Mouse (Mus musculus) left cerebral cortex, postnatal 14 days (tissue): ENCODE results near the gene Ccdc77. TPM values are rescaled to one million over a fixed set of nuclear protein-coding genes. Genes with fewer than 3 reads are reported as not detected.

ENCODE experiments used
- DNase-seq, 2 experiments: peaks; one replicate each; pipeline ENCODE4 v3.0.0; 2021 to 2022; ENCODE audit warnings: low spot score in 2 of 2, mixed read lengths in 1 of 2
- intact Hi-C: fragments of 180-260 bp; cut with DNase I; formaldehyde crosslinking; loops from one replicate; pipeline ENCODE4 v1.15.1; 2025
- long read RNA-seq, 2 experiments: library from polyadenylated mRNA; stranded (forward); transcript quantifications; one replicate each; pipeline ENCODE4 v2.0.0; 2021
- total RNA-seq, 2 experiments: library from RNA; stranded (reverse); gene quantifications; 2 replicates each; pipeline ENCODE4 v1.2.3; 2021

Ccdc77 gene
- 1 to 10 TPM; 5.9 to 7.8 TPM for total RNA-seq
- long read RNA-seq, experiment 1, partial matches to known transcripts = 0 of 3 reads
- long read RNA-seq, experiment 1, other reads (novel, unspliced or antisense) = 3 of 3 reads
- long read RNA-seq, experiment 2, partial matches to known transcripts = 0 of 4 reads
- long read RNA-seq, experiment 2, other reads (novel, unspliced or antisense) = 4 of 4 reads

- intact Hi-C loops = no loop called here
- peak; percentile 93 to 96 for DNase-seq
Observed at GRCm38 (mm10) chr6:120363688-120364522, at the start of gene Ccdc77, which contains the start of gene Kdm5a. TSS of gene Ccdc77 (minus strand) at chr6:120364374. TSS of gene Kdm5a (plus strand) at chr6:120364124.

GRCm38 (mm10) chr6:120403936-120404335 lies 39.8 kb upstream of the Ccdc77 start:
- DNase-seq = no peak
- intact Hi-C loops = no loop called here

- no peak for DNase-seq
- intact Hi-C loops = no loop called here
Observed at GRCm38 (mm10) chr6:120395622-120396345, 31.6 kb upstream of the Ccdc77 start.

- DNase-seq = no peak
- intact Hi-C loops = no loop called here
Observed at GRCm38 (mm10) chr6:120392811-120393210, 28.6 kb upstream of the Ccdc77 start.

- intact Hi-C loops = no loop called here
- DNase-seq = no peak
Observed at GRCm38 (mm10) chr6:120390054-120390453, 25.9 kb upstream of the Ccdc77 start.

GRCm38 (mm10) chr6:120376736-120377135 lies 12.6 kb upstream of the Ccdc77 start:
- intact Hi-C loops = loop anchor here (5.0 kb wide), 1 partner anchor 36 kb away; no protein-coding TSS in a partner anchor
- DNase-seq = no peak

- intact Hi-C loops = no loop called here
- no peak for DNase-seq
Observed at GRCm38 (mm10) chr6:120365051-120365450, 877 bp upstream of the Ccdc77 start.

- DNase-seq = no peak
- intact Hi-C loops = no loop called here
Observed at GRCm38 (mm10) chr6:120364523-120364905, 340 bp upstream of the Ccdc77 start.

- intact Hi-C loops = no loop called here
- DNase-seq = no peak
Observed at GRCm38 (mm10) chr6:120362774-120363687, 1.1 kb downstream of the Ccdc77 start.

- intact Hi-C loops = no loop called here
- DNase-seq = no peak
Observed at GRCm38 (mm10) chr6:120362124-120362523, 2.0 kb downstream of the Ccdc77 start.

- intact Hi-C loops = no loop called here
- DNase-seq = peak; percentile 87
Observed at GRCm38 (mm10) chr6:120356951-120357945, 6.9 kb downstream of the Ccdc77 start.

GRCm38 (mm10) chr6:120356478-120356877 lies 7.7 kb downstream of the Ccdc77 start:
- intact Hi-C loops = no loop called here
- DNase-seq = no peak

GRCm38 (mm10) chr6:120349018-120349417 lies 15.2 kb downstream of the Ccdc77 start:
- no peak for DNase-seq
- intact Hi-C loops = no loop called here

- intact Hi-C loops = no loop called here
- DNase-seq = no peak
Observed at GRCm38 (mm10) chr6:120343992-120344391, 20.2 kb downstream of the Ccdc77 start.

GRCm38 (mm10) chr6:120332351-120332750 lies 31.8 kb downstream of the Ccdc77 start:
- DNase-seq = no peak
- intact Hi-C loops = no loop called here

- peak; percentile 69 to 84 for DNase-seq
- intact Hi-C loops = no loop called here
Observed at GRCm38 (mm10) chr6:120324295-120324927, 39.8 kb downstream of the Ccdc77 start.

- intact Hi-C loops = no loop called here
- no peak for DNase-seq
Observed at GRCm38 (mm10) chr6:120320369-120320768, 43.8 kb downstream of the Ccdc77 start.

- DNase-seq = no peak
- intact Hi-C loops = no loop called here
Observed at GRCm38 (mm10) chr6:120319129-120319528, 45.0 kb downstream of the Ccdc77 start.
